Mouse (Mus musculus): ENCODE measurements around the gene Adgrl3.
A peak's percentile ranks its signal among the peaks of the same experiment; 100 is the strongest.

Gene Adgrl3

DNA sequence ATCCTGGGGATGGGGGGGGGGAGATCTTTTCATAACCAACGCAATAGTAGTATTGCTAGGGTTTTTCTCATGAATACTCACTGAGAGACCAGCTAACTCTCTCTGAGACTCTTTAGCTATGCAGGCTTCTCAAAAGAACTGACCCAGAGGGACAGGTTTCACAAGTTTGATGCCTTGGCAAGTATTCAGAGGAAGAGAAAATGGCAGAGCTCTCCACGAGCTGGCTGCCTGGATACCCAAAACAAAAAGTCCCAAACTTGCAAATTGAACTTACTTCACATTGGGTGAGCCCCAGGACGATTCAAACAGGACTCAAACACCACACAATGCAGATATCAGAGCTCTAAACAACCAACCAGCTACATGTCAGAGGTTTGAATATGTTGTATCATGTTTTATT, 563.5 kb downstream of the Adgrl3 start:
- no peak for DNase-seq

DNA sequence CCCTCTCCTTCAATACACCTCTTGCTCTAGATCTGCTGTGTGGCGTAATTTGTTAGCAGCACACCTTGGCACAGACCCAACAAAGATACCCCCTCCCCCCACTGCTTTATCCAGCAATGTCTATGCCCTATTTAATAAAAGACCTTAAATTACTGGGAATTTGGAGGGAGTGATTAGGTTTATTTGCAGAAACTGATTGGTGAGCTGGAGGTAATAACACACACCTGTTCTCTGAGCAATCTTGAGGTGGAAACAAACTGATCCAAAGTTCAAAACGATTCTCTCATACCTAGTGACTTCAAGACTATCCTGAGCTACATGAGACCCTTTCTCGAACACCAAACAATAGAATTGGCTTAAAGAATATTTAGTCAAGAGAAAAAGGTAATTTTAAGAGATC, 565.0 kb downstream of the Adgrl3 start:
- DNase-seq = no peak

DNA sequence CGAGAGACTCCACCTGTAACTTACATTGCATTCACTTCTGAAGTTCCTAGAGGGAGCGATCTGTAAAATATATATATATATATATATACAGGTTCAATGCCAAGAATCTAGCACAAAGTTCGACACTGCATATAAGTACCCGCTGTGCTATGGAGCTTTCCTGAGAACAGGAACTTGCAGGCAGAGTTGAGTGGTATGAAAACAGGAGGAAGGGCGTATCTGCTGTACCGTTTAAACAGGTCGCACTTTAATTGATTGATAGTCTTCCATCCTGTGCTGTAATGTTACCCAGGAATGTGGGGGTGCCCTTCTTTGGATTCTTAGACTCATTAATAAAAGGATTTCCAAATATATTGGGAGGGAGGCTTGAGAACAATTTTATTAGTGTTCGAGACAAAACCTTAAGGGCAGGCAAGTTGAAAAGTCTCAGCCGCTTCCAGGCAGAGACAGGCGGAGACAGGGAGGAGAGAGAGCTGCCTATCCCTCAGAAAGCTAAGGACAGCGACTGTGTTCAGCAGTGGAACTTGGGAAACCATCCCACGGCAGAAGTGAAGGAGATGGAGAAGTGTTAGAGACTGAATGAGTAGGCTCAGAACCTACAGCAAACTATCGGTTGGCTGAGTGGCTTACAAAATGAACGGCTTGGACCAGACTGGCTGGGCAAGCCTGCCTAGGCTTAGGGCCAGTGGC, 570.2 kb downstream of the Adgrl3 start:
- no peak for DNase-seq

DNA sequence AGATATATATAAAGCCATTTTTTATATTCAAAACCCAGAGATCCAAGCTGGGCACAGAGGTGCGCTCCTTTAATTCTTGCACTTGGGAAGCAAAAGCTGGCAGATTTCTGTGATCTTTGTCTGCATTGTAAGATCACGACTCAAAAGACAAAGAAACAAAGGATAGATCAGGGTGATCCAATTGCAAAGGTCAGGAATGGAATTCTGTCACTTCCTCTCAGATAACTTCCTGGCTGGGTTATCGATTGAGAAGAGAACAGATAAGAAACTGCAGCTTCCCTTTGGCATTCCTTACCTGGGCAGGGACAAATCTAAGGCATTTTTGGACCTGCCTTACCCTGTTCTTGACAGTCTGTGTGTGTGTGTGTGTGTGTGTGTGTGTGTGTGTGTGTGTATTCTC, 571.5 kb downstream of the Adgrl3 start:
- DNase-seq = no peak

DNA sequence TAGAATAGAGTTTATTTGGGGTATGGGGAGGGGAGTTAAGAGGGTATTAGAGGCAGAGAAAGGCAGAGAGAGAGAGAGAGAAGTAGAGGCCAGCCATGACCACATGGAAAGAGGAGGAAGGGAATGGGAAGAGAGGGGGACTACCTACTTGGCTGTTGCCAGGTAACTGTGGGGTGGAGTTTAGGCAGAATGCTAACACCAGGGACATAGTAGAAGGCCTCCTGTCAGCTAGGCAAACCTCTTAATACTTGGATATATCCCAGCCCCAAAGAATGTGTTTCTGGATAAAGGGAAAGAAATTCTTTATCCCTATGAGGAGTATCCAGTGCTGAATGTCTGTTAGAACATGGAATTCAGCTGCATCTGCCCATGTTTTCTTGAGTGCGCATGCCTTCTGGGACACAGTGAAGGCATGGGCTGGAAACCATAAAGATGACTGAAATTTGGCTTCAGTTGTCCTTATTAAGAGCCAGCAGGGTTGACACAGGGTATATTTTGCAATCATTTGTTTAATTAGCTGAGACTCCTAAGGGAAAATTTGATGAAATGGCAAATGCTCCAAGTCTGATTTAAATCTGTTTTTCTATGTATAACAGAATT, 573.6 kb downstream of the Adgrl3 start:
- no peak for DNase-seq

DNA sequence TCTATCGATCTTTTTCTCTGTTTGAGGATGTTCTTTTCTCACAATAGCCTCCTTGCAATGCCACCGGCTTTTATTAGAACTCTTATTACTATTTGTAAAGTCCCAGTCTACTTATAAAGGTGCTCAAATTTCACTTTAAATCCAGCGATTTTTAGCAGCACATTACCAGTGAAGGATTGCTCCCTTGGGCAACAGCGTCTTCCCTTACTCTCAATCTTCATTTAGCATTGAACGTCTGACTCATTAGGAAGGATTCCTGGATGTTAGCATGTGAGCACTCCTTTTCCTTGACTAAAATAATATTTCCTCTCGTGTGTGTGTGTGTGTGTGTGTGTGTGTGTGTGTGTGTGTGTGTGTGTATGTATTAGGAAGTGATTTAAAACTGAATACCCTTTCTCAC, 578.1 kb downstream of the Adgrl3 start:
- no peak for DNase-seq

DNA sequence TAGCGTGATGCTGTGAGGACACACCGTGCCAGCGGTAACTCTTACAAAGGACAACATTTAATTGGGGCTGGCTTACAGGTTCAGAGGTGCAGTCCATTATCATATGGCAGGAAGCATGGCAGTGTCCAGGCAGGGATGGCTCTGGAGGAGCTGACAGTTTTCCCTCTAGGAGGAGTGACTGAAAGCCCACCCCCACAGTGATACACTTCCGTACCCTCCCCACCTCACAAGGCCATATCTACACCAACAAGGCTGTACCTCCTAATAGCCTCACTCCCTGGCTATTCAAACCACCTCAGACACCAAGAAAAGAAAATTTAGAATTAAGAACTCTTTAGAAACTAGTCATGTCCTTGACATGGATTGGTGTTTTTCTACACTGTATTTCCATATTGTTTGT, 583.0 kb downstream of the Adgrl3 start:
- no peak for DNase-seq

DNA sequence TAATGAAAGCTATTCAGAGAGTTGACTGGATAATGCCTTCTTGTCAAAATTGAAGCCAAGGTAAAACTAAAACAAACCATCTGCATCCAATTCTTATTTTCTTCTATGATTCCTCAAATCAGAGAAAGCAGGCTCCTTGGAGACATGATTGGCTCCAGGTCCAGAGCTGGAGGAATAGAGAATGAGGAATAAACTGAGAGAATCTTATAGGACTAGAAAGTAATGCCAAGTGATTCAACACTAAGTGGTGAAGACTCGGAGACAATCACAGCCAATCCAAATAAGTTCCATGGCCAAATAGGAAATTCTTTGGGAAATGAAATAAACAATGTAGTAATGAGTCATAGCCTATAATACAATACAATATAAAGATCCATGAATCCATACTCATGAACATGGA, 585.7 kb downstream of the Adgrl3 start:
- no peak for DNase-seq

DNA sequence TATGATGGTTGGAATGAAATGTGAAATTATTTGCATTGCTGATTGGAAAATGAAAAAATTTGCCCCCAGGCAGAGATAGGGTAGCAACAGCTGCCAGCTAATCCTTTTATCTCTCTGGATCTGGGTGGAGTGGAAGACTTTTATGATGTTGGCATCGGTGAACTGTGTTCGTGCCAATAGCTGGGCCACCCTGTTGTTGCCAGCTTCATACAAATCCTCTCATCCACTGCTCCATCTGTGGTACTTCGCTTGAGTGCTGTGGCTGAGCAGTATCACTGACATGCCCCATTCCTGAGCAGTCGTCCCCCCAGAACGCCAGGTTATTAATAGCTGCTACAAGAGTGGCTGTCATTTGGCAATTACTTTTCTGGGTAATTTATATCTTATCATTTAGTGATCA, 590.3 kb downstream of the Adgrl3 start:
- peak; percentile 45 for DNase-seq

DNA sequence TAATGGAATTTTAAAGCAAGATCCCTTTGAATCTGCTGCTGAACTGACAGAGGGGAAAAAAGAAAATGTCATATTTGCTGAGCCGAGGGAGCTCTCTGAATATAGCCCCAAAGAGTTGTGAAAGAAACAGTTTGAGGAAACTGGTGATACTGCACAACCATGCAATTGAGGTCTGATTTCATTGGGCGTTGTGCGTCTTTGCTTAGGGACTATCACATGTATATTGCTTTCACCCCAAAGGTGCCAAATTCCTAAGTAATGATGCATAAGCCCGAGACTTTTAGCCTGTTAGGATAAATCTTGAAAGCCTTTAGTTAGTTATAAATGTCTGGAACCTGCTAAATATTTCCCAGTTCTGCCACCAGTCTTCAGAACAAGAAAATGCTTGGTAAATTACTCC, 594.7 kb downstream of the Adgrl3 start:
- no peak for DNase-seq

DNA sequence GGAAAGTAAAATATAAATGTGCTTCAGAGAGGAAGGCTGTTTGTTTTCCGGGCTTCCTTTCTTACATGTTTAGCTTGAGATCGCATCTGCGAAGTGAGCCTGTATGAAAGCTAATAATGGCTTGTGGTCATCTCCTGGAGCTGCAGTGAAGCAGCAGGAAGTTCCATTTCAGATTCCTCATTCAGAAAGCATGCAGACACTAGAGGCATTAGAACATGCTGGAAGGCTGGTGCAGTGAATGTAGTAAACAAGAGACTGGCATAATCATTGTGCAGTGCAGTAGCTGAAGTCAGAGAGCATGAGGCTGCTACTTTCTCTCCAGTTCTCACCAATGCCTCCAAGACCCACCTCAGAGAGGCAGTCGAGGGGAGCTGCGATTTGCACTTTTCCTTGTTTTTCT, 601.2 kb downstream of the Adgrl3 start:
- no peak for DNase-seq

DNA sequence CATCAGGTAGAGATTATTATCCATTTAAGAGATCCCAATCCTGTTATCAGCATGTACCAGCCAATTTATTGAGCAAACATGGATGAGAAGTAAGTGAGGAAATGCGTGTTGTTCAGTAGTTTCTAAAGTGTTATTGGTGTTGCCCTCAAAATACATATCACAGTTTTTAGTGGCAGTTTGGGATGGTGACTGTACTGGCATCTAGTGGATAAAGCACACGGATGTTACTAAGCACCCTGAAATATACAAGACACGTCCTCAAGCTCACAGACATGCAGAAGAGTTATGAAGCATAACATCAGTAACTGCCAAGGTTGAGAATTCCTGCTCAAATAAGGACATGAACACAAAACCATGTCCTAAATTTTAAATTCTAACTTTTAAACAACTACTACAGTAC, 601.8 kb downstream of the Adgrl3 start:
- no peak for DNase-seq

DNA sequence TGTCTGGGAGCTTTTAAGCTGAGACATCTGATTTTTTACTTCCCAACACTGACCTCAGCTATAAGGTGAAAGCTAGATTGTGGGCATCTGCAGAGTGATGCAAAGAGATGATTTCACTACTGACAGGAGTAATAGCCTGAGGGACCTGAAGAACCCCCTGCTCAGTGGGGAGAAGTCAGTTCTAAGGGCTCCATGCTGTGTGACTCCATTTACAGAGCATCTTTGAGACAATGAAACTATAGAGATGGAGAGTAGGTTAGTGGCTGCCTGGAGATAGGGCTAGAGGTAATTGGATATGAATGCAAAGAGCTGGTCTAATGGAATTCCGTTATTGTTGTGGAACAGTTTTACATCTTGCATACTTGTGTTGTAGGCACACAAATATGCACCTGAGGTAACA, 603.9 kb downstream of the Adgrl3 start:
- DNase-seq = no peak

DNA sequence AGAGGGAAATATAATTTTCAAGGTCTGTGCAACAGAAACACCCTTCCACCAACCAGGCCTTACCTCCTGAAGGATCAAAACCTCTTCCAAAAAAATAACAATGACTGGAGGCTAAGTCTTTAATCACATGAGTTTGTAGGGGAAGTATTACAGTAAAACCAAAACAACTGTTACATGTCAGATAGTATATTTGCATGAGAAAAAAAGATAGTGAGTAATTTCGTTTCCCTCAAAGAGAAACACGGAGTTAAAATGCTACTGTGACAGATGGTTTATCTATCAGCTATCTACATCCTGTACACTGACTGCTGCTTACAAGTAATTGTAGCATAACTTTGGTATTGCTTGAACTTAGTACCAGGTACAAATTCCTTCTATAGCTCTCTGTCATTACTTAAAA, 616.2 kb downstream of the Adgrl3 start:
- DNase-seq = no peak

DNA sequence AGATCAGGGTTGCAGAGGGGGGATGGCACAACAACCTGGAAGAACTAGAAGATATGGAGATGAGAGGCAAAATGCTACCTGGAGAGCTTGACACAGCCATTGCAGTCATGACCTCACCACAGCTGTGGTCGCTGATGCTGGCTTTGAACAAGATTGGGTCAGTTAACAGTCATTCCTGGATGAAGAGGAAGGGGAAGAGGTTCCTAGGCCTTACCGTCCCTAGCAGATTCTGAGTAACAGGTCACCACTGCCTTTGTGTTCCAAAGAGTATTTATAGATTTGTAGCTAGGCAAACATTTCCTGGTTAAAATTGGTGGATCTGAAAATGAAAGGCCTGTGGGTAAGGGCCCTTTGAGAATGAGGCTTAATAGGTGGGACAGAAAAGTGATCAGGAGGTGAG, 618.5 kb downstream of the Adgrl3 start:
- no peak for DNase-seq

DNA sequence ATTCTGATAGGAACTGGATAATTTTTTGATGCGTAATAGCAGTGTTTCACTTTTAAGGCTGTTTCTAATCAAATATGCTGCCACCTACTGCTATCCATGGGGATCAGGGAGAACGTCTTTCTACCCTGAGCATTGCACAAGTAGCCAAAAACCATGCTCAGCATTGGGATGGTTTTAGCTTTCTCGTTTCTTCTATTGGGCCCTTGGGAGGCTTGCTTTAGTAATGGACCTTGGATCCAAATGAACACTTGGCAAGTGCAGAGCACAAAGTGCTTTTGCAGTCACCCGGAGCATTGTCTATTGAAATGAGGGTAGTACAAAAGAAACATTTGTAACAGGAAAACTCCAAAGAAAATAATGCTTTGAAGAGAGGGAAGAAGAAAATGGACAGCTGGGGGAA, 620.2 kb downstream of the Adgrl3 start:
- peak; percentile 33 for DNase-seq

DNA sequence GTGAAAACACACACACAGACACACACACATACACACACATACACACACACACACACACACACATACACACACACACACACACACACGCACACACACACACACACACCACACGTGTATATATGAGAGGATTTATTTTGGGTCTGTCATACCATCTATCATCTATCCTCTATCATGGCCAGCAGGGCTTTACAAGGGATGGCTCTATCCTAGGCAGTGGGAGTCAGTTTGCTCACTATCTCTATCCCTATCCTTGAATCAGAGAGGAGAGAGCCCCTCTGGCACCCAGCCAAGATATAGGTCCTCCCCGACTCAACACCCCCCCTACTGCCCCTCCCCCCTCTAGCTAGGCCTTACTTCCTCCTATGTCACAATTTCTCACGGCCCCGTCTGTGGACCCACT, 625.6 kb downstream of the Adgrl3 start:
- DNase-seq = no peak

DNA sequence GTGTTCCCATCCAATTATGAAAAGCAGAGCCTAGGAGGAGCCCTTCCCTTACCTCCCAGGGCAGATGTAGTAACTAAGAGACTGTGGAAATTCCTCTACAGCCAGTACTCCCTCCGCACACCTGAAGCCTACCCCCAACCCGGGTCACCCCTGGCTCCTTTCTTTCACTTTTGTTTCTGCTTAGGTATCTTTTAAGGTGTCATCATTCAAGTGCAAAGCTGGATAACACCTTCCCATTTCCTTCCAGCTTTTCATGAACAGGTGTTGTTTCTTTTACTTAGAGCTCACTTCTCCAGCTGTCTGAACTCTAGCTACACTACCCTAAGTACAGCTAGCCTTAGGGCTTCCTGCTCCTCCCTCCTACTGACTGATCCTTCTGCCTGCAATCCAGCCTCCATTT, 634.0 kb downstream of the Adgrl3 start:
- no peak for DNase-seq

DNA sequence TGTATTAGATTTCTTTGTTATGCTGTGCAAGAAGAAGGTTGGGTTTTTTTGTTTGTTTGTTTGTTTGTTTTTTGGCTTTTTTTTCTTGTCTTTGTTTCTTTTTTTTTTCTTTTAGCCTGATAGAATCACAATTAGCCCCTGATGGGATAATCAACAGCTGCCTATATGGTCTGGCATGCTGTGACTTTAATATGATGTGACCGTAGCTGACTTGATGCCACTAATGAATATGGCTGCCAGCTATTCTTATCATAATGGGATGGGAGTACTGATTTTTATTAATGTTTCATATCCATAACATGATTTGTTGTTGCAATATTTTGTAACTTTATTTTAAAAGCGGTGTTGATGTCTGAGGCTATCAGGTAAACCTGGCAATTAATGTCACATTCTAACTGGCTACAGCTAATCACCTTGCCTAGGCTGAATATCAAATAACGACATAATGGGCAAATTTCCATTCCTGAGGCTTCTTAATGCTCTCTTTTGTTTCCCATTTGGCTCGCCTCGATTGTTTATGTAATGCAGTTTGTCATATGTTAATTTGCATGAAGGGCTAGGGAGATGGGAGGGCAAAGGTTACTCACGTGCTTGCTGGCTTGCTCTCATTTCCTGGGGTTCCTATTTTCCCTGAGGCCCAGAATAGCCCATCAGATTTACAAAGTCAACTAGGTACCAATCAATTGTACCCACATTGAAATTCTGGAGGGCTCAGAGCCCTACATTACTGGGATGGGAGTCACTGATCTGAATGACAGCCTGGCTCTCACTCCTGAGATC, 641.9 kb downstream of the Adgrl3 start:
- no peak for DNase-seq

DNA sequence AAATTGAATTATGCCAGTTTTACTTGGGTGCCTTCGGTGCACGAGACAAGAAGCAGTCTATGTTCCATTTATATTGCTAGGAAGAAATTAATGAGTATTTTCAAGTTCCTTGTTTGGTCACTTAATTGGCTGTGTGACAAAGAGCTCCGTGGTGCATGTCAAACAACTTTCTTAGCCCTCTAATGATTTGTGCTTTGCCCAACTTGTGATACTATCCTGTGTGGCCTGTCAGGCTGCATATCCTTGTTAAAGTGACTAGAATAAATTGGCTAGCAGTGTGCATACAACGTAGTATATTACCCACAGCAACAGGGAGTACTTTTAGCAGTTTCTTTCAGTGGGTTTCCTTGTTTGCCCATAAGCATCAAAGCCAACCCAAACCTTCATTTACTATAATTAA, 651.1 kb downstream of the Adgrl3 start:
- no peak for DNase-seq

DNA sequence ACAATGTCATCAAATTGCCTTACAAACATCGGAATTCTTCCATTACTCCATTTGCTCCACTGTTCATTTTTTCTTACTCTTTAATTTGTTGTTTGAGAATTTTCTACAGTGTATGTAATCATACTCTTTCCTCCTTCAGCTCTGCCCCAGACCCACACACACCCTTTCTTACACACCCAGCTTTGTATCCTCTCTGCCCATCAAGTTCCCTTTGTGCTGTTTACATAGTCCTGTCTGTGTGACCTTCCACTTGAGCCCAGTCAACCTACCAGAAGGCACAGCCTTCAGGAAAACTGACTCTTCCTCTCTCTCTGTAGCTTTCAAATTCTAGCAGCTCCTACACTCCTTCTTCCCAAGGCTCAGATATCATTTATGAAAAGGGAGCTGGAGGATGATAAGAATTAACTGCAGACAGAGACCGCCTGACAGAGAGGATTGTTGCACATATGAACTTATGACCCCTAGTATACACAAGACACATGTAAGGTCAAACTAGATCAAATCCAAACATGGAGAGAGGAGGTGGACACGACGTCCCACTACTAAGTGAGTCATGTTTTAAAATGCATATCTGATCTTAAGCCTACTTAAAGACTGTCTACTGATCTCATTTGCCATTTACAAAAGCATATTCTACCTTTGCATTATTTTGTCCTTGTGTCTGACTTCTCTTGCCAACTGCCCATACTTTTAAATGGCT, 654.5 kb downstream of the Adgrl3 start:
- no peak for DNase-seq

DNA sequence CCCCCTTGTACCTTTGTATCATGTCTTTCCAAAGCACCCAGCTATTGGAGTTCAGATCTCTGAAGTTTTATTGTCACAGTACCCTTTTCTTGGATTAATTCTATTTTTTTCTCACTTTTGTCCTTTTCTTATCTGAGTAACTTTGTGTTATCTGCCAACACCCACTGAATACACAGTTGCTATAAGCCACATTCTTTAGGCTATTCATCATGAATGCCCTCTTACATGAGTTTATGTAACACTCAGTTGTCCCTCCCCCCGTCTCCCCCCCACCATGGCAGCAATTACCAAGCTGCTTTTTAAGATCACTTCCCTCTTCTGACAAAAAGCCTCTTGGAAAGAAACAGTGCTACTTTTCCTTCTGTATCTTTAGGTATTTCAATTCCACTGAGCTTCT, 655.0 kb downstream of the Adgrl3 start:
- DNase-seq = no peak

DNA sequence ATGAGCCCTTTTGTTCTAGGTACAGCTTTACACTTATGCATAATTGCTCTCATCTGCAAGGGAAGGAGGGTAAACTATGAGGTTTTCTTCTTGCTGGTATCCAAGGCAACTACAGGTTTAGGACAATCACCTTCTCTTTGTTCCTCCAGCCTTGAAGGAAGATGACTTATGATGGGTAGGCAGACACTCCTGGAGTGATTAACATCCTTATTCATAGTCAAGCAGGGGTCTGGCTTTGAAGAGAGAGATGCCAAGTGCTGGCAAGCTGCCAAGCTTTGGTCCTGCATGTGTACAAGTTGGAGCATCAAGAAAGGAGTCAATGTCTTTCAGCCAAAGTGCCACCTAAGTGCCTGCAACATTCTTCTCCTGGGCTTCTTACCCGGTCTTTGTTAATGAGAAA, 657.0 kb downstream of the Adgrl3 start:
- no peak for DNase-seq

DNA sequence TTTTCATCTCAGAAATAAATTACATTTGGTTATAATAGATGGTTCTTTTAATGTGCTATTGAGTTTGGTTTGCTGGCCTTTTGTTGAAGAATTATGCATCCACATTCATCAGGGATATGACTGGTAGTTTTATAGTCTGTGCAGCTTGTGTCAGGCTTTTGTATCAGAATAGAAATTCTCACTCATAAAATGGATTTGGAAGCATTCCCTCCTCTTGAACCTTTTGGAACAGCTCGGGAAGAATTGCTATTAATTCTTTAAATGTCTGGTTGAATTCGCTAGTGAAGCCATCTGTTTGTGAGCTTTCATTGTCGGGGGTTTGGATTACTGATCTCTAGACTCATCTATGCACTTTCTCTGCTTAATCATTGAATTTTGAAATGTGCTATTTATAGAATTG, 666.3 kb downstream of the Adgrl3 start:
- DNase-seq = peak; percentile 39
